Mouse (Mus musculus): ENCODE data around the gene Ppef2.

- no peak for TF ChIP-seq CTCF (IDR thresholded peaks at IDR 0.05; ENCODE audit: borderline replicate concordance, insufficient read depth, low read depth, low read length)
- no peak for TF ChIP-seq POLR2A (IDR thresholded peaks at IDR 0.05; ENCODE audit: borderline replicate concordance, insufficient read depth, low read length)
Observed at GRCm38 (mm10) chr5:92229514-92229913, 26.6 kb downstream of the Ppef2 start.

Measured in cerebellum, adult 2 months (tissue).